In the genomic region with DNA sequence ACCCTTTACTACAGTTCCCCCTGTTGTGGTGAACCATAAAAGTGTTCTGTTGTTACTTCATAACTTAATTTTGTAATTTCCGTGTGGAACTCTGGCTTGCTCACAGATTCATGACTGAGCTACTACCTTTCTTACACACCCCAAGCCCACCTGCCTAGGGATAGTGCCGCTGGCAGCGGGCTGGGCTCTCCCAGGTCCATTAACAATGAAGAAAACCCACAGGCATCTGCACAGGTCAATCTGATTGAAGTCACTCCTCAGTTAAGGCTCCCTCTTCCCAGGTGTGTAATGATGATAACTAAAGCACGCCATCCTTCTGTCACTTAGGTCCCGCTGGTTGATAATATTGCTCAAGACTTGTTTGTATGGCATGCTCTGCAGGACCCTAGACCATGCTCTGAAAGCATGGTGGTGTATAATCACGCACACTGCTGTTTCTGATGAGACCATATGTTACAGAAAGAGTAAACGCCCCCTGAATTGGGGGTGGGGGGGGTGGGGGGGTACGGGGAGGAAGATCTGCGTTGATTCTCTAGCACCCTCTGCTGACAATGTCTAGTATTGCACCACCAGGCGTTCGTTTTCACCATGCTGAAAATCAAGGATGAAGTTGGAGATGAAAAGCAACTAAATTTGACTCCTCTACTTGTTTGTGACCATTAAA, we compare ENCODE assay signal across 8 mouse cellular contexts. TPM values are rescaled to one million over a fixed set of nuclear protein-coding genes. Genes with fewer than 3 reads are reported as not detected.
DNase-seq lines count a peak whose midpoint lies in the region; ATAC-seq lines count a peak whose summit lies in the region.
"Had no signal": no experiment of that assay in that cellular context is flagged by ENCODE, and none has a peak within 500 bp of the region (broad histone marks: within the 10 kb centered on the region; RNA-seq: fewer than 3 reads in every experiment).

No protein-coding gene starts in this region.

- no peaks in the 10 kb centered on the region for H3K27me3 ChIP-seq in liver, embryonic 16.5 days (ENCODE audit: control insufficient read depth, insufficient read depth, low read depth, low read length)
- H3K27me3 ChIP-seq: heart, embryonic 15.5 days had no signal

- no peaks in the 10 kb centered on the region for H3K36me3 ChIP-seq in liver, embryonic 16.5 days (ENCODE audit: control insufficient read depth, insufficient read depth)
- H3K36me3 ChIP-seq: heart, embryonic 15.5 days had no signal

- H3K4me3 ChIP-seq in liver, embryonic 16.5 days (ENCODE audit: low read depth, low read length), result no peak overlapping the region
- H3K4me3 ChIP-seq: heart, embryonic 15.5 days had no signal

- ATAC-seq in liver, embryonic 16.5 days (ENCODE audit: low read depth), result peak; percentile 43; the same call in 1 of the 2 replicates

- H3K9ac ChIP-seq in liver, embryonic 16.5 days (ENCODE audit: low read depth, low read length), result no peak overlapping the region
- H3K9ac ChIP-seq: heart, embryonic 15.5 days had no signal

- no peak overlapping the region for H3K4me2 ChIP-seq in liver, embryonic 16.5 days (ENCODE audit: low read depth, low read length)
- H3K4me2 ChIP-seq: heart, embryonic 15.5 days had no signal

- H3K9me3 ChIP-seq in liver, embryonic 16.5 days (replicated peaks; ENCODE audit: control insufficient read depth, low read length), result no peaks in the 10 kb centered on the region
- H3K9me3 ChIP-seq: heart, embryonic 15.5 days had no signal

- 25% methylated on average over 11 of the region's 11 CpGs for WGBS in liver, embryonic 16.5 days (ENCODE audit: insufficient replicate concordance)

- peaks cover under 1% of the 10 kb centered on the region; the same call in 1 of the 2 replicates for H3K4me1 ChIP-seq in liver, embryonic 16.5 days (ENCODE audit: control insufficient read depth, low read depth, low read length)

- H3K27ac ChIP-seq in liver, embryonic 16.5 days (ENCODE audit: low read length), result no peak overlapping the region
- H3K27ac ChIP-seq: heart, embryonic 15.5 days had no signal

- DNase-seq in right cerebral cortex, adult 18-20 months, result peak; percentile 26
- DNase-seq in right cerebral cortex, postnatal 25 days, result no peak
- peak; percentile 32 for DNase-seq in T-cell, adult 2 months (ENCODE audit: low spot score)
- DNase-seq in embryo, embryonic 9.5 days (ENCODE audit: extremely low spot score), result peak; percentile 52
- peak; percentile 52 for DNase-seq in hindlimb bud, embryonic 11.5 days (ENCODE audit: extremely low spot score, low read depth, low spot score)
- peak; percentile 20 for DNase-seq in retina, adult 2 months (ENCODE audit: low read depth, low spot score)

RNA-seq across cellular contexts. Expression of gene Srek1, which starts 5.6 kb away (rescaled TPM):
- polyA plus RNA-seq in liver, embryonic 16.5 days (2015; fragmentation: Nextera tagmentation; extraction: Ambion mirVana), result 17.3 and 17.6 TPM in 2 replicates
